Mouse (Mus musculus): ENCODE measurements at regions not wholly inside any gene's neighbourhood (a gene's known extent, or its start where the extent isn't known, plus 50 kb on each side); places are given as distances from the start of the nearest gene placed in this dataset.
"Not testable (repeated sequence)": the region's sequence is repeated elsewhere in the genome, so short reads cannot be mapped to it uniquely, and the experiment has no call there.

- DNase-seq (ENCODE audit: low spot score in 2 of 2), result no peak
Measured at GRCm38 (mm10) chr1:136680173-136680572, 55.5 kb downstream of the Zfp281 start.

- not testable (repeated sequence) for DNase-seq (ENCODE audit: low spot score in 2 of 2)
Measured at GRCm38 (mm10) chr1:136682311-136682710, 57.6 kb downstream of the Zfp281 start.

- DNase-seq (ENCODE audit: low spot score in 2 of 2), result peak in 1 of 2 experiments; percentile 58
Measured at GRCm38 (mm10) chr1:136683061-136683531, 58.4 kb downstream of the Zfp281 start.

- no peak for DNase-seq (ENCODE audit: low spot score in 2 of 2)
Measured at GRCm38 (mm10) chr1:136683561-136684131, 58.9 kb downstream of the Zfp281 start.

GRCm38 (mm10) chr1:136684481-136684880, 59.8 kb downstream of the Zfp281 start:
- no peak for DNase-seq (ENCODE audit: low spot score in 2 of 2)

DNA sequence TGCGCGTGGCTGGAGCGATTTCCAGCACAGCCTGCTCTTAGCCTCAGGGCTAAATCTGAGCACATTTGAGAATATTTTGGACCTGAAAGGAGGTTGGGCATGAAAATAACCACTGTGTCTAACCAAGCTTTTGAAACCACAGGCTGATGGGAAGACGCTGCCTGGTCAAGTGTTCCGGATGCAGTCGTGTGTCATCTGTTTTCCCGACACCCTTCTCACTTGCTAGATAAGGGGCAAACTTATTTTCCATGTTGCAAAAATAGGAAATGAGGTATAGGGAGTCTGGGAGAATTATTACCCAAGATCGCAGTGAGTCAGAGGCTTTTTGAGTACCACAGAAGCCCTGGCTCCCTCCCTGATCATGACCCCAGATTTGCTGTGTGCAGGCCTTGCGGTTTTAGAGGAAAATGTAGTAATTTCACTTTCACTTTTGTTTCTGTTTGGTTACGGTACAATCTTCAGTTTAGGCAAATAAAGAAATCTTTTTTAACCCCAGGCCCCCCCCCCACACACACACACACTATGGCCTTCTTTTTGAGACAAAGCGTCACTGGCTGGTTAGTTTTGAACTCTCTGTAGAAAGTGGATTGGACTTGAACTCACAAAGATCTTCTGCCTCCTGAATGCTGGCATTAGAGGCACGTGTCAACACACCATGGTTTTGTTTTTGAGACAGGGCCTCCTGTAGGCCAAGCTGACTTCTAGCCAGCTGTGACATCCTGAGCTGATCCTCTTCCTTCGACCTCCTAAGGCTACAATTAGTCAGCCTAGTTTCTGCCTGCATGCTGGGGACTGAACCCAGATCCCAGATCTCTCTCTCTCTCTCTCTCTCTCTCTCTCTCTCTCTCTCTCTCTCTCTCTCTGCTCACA, 60.7 kb downstream of the Zfp281 start:
- no peak for DNase-seq (ENCODE audit: low spot score in 2 of 2)

GRCm38 (mm10) chr1:136686467-136686866, 61.8 kb downstream of the Zfp281 start:
- DNase-seq (ENCODE audit: low spot score in 2 of 2), result no peak

DNA sequence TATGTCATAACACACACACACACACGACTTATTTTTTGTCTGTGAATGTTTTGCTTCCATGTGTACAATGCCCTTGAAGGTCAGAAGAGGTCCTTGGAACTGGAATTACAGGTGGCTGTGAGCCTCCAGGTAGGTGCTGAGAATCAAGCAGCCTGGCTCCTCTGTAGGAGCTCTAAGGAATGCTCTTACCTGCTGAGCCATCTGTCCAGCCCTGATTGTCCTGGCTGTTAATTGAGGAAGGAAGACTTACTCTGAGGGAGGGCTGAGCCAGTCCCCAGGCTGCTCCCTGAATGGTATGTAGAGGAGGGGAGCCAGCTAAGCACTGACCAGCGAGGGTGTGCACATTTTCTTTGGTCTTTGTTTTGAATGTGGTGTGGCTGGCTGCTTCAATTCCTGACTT, 65.4 kb downstream of the Zfp281 start:
- no peak for DNase-seq (ENCODE audit: low spot score in 2 of 2)

- DNase-seq (ENCODE audit: low spot score in 2 of 2), result no peak
Measured at GRCm38 (mm10) chr1:136693421-136693820, 68.7 kb downstream of the Zfp281 start.

DNA sequence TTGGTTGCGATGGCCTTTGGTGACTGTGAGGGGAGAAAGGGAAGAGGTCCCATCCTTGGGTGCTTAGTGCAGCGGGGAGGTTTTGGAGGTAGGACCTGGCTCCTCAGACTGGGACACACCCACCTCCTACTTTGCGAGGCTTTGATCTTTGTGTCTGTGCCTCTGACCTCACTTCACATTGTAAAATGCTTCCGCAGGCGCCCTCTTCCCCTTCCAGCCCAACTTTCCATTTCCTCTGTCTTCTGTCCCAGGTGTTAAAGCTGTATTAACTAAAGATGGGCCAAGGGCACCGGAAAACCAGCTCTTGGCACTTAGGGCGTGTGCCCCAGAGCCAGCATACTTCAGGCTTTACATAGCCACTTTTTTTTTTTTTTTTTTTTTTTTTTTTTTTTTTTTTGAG, 70.3 kb downstream of the Zfp281 start:
- no peak for DNase-seq (ENCODE audit: low spot score in 2 of 2)

DNA sequence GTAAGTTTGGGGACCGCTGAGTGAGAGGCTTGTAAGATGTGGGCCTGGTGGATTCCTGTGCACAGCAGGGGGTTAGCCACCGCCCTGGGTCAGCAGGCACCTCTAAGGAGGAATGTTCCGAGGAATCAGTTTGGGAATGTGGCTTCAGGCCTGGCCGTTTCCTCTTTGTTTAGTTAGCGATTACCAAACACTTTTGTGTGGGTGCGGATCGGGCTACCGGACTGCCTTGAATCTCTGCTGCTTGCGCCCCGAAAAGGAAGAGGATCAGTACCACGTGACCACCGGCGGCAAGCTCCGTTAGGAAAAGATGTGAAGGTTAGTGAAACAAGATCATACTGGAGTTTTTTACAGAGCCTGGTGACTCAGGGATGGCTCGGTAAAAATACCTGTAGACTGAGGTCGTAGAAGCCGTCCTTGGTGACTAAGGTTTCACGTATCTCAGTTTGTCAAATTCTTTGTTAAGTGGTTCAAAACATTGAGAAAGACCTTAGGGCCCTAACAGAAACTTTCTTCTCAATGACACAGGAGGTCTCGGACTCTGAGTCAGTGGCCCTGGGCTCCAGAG, 71.5 kb downstream of the Zfp281 start:
- DNase-seq (ENCODE audit: low spot score in 2 of 2), result no peak

DNA sequence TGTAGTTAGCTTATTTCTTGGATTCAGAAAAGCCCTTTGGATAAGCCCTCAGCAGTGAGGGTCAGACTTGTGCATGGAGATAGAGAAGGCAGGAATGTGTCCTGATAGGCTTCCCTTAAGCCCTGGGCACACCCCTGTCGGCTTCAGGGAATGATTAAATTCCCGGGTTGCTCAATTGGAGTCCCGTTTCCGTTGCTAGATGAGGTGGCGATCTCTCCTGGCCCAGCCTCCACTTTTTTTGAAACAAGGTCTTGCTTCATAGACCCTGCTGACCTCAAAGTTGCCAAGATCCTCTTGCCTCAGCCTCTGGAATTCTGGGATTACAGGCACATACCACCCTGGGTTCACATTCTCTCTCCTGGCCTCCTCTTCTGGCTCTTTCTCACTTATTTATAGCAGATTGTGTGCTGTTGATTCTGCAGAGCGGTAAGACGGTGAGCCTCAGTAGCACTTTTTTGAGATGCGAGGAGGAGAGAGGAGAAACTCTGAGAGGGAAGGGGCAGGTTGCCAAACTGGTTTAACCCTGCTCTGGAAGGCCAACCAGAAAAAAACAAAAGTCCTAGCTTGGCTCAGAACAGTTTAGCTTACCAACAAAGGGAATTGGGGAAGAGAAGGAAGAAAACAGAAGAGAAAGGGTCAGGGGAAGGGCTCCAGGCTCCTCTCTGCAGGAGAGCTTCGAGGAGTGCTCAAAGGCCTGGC, 73.9 kb downstream of the Zfp281 start:
- no peak for DNase-seq (ENCODE audit: low spot score in 2 of 2)

DNA sequence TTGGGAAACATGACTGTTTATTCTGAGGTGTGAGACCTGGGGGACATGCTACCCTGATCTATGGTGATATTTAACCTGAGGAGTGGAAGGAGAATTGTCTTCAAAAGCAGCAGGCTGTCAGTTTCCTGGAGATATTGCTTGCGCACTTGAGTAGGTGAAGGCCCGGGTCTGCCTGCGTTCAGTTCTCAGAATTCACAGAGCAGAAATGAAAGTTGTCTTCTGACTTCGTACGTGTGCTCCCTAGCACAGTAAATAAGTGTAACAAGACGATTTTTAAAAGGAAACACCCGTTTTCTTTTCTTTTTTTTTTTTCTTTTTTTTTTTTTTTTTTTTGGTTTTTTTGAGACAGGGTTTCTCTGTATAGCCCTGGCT, 74.4 kb downstream of the Zfp281 start:
- DNase-seq (ENCODE audit: low spot score in 2 of 2), result no peak

DNA sequence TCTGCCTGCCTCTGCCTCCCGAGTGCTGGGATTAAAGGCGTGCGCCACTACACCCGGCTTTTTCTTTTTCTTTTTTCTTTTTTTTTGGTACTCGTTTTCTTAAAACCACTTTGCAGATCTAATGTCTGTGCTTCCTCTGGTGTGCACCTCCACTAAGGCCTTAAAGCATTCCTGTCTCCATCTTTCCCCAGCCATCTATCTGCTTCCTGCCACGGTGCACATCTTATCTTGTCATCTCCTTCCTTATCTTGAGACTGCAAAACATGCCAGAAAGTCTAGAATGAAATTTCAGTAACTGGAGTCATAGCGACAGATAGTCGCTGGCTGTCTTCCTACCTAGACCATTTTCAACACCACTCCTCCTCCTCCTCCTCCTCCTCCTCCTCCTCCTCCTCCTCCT, 74.9 kb downstream of the Zfp281 start:
- DNase-seq (ENCODE audit: low spot score in 2 of 2), result no peak

- DNase-seq (ENCODE audit: low spot score in 2 of 2), result no peak
Measured at GRCm38 (mm10) chr1:136704139-136704538, 79.4 kb downstream of the Zfp281 start.

DNA sequence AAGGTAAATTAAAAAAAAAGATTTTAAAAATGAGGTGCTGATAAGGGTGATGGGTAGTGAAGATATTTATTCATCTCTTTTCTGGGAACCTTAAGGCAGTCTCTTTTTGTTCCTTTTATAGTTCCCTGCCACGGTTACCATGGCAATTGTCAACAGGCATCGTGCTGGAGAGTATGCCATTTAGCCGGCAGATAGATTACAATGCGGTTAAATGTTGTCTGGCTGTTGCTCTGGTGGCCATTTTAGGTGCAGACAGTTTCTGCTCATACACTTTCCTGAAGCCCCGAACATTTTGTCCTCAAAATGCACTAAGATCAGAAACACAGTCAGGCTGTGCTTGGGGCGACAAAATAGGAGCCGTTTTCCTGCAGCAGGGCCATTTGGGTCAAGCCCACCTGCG, 81.8 kb downstream of the Zfp281 start:
- no peak for DNase-seq (ENCODE audit: low spot score in 2 of 2)

DNA sequence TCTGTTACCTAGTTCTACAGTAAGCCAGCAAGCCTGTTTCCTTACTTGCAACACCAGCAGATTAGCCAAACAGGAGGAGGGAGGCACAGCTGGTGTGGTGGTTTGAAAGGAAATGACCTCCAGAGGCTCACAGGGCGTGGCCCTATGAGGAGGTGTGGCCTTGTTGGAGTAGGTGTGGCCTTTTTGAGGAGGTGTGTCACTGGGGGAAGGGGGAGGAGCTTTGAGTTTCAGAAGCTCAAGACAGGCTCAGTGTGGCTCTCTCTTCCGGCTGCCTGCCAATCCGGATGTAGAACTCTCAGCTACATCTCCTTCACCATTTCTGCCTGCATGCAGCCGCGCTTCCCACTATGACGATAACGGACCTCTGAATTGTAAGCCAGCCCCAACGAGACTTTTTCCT, 82.7 kb downstream of the Zfp281 start:
- DNase-seq (ENCODE audit: low spot score in 2 of 2), result no peak

GRCm38 (mm10) chr1:136707866-136708265, 83.2 kb downstream of the Zfp281 start:
- DNase-seq (ENCODE audit: low spot score in 2 of 2), result no peak

DNA sequence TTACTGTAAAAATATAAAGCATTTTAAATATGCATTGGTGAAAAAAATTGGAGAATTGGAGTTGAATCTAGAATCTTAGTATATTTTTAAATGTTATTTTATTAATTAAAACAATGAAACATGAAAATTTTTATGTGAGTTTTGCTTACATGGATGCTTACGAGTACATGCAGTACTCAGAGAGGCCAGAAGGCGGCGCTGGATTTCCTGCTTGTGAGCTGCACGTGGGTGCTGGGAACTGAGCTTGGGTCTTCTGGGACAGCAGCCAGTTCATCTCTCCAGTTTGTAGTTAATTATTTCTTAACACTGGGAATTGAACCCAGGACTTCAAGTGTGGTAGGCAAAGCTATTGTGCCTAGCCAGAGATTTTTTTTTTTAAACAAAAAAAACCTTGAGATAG, 85.5 kb downstream of the Zfp281 start:
- no peak for DNase-seq (ENCODE audit: low spot score in 2 of 2)

- DNase-seq (ENCODE audit: low spot score in 2 of 2), result no peak
Measured at GRCm38 (mm10) chr1:136711243-136711642, 86.5 kb downstream of the Zfp281 start.

GRCm38 (mm10) chr1:136714077-136714476, 89.4 kb downstream of the Zfp281 start:
- peak; percentile 71 for DNase-seq (ENCODE audit: low spot score in 2 of 2)

DNA sequence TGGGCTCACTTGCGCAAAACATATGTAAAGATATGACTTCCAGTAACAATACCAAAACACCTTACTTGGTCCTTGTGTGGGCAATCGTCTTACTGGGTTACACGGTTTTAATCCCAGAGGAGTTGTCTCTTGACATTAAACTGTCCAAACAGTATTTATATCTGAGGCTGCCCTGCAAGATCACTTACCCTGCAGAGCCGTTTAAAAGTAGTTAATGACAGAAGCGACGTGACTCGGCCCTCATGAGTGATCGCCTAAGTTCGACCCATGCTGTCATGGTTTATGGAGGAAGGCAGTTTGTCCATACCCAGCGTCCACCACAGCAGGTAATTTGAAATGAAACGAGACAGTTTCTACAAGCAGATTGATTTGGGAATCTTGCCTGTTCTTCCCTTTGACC, 90.3 kb downstream of the Zfp281 start:
- no peak for DNase-seq (ENCODE audit: low spot score in 2 of 2)

All from left cerebral cortex, adult 9 months (tissue).